Mouse (Mus musculus): ENCODE data around the gene Htr2a.

DNA sequence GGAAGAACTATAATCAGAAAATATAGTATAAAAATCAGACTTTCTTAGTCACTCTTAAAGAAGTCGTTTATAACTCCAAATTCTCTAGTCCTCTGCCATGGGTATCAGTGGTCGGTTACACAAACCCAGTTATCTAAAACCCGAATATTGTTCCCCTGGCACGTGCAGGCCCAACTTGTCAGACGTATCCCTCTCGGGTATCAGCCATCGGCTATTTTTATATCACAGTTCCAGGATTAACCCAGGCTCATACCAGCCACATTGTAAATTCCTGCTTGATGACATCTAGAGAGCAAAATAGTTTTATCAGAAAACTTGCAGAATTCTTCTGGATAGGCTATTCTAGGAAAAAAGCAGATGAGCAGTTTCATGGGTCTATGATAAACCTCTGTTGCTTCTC is 16.6 kb downstream of the Htr2a start:
- TF ChIP-seq EP300 (IDR thresholded peaks at IDR 0.05; ENCODE audit: low read depth) (no peak), CTCF (IDR thresholded peaks at IDR 0.05; ENCODE audit: low read depth) (no peak)
